Mouse (Mus musculus) stomach, postnatal 0 days (tissue): Measurements from ENCODE around the gene Snph. TPM values are rescaled to one million over a fixed set of nuclear protein-coding genes. Genes with fewer than 3 reads are reported as not detected.

Experiments
- ATAC-seq: fragments of 200-750 bp; cut with Nextera tagmentation; 2 replicates; pipeline ENCODE4 v1.8.0; 2017; ENCODE audit not compliant: low FRiP score, low TSS enrichment
- DNase-seq: peaks from one replicate; pipeline ENCODE4 v3.0.0-alpha.2; 2016; ENCODE audit warnings: low spot score
- H3K27ac ChIP-seq: fragments of 300-500 bp; sonication (generic); replicated peaks from 2 replicates; pipeline ENCODE4 v1.5.1; 2014; ENCODE audit warnings: mild to moderate bottlenecking, control low read depth
- H3K27me3 ChIP-seq: fragments of 300-500 bp; sonication (generic); 2 replicates; pipeline ENCODE4 v1.6.1; 2014; ENCODE audit warnings: low read length; ENCODE audit not compliant: control insufficient read depth, insufficient read depth
- H3K36me3 ChIP-seq: fragments of 300-500 bp; sonication (generic); 2 replicates; pipeline ENCODE4 v1.6.1; 2014; ENCODE audit warnings: low read length, mixed read lengths; ENCODE audit not compliant: control insufficient read depth, insufficient read depth
- H3K4me1 ChIP-seq: fragments of 300-500 bp; sonication (generic); replicated peaks from 2 replicates; pipeline ENCODE4 v1.6.1; 2014; ENCODE audit warnings: antibody characterized with exemption; ENCODE audit not compliant: control insufficient read depth, insufficient read depth
- H3K4me2 ChIP-seq: fragments of 300-500 bp; sonication (generic); replicated peaks from 2 replicates; pipeline ENCODE4 v1.6.1; 2014; ENCODE audit warnings: low read depth, mild to moderate bottlenecking, control low read depth, moderate library complexity
- H3K4me3 ChIP-seq: fragments of 300-500 bp; sonication (generic); 2 replicates; pipeline ENCODE4 v1.5.1; 2014; ENCODE audit warnings: low read depth, low read length, control low read depth
- H3K9ac ChIP-seq: fragments of 300-500 bp; sonication (generic); 2 replicates; pipeline ENCODE4 v1.6.1; 2014; ENCODE audit warnings: mild to moderate bottlenecking, low read length, control low read depth, mixed read lengths
- H3K9me3 ChIP-seq: fragments of 300-500 bp; sonication (generic); 2 replicates; pipeline ENCODE4 v1.6.1; 2016; ENCODE audit warnings: low read length; ENCODE audit not compliant: control insufficient read depth
- CTCF ChIP-seq: IDR thresholded peaks from 2 replicates; pipeline ENCODE4 v1.5.1; 2016; ENCODE audit warnings: antibody characterized with exemption, low read depth, mild to moderate bottlenecking, moderate library complexity
- EP300 ChIP-seq: optimal IDR thresholded peaks from 2 replicates; pipeline ENCODE3; 2016; ENCODE audit warnings: antibody characterized with exemption
- WGBS: fragments of 180-500 bp; shearing (Covaris S2); extraction: QIAGEN DNeasy Blood & Tissue Kit; methylation state at CpG from one replicate; pipeline ENCODE4 v1.1.7; 2014; 5-methylcytosine and 5-hydroxymethylcytosine counted together
- polyA plus RNA-seq: library from polyadenylated mRNA; unstranded; fragments of >200 nt; fragmentation: Nextera tagmentation; extraction: Ambion mirVana; gene quantifications from 2 replicates; pipeline ENCODE4 v1.2.1, GENCODE M21; 2015

Gene Snph
- polyA plus RNA-seq = 0.50 and 0.52 TPM in 2 replicates

GRCm38 (mm10) chr2:151632159-151632814 lies at the start of gene Snph:
TSS of gene Snph (minus strand) at chr2:151632593.
- DNase-seq = peak; percentile 65
- Histone ChIP-seq H3K4me3 (peak within 1 kb of the TSS; percentile 64), H3K4me2 (peak within 1 kb of the TSS; percentile 98), H3K27ac (no peak within 1 kb of the TSS), H3K27me3 (peaks cover 6% of the 10 kb centered on the region; the same call in 1 of the 2 replicates), H3K9ac (peak within 1 kb of the TSS; percentile 66), H3K4me1 (no peaks in the 10 kb centered on the region), H3K36me3 (no peaks in the 10 kb centered on the region), H3K9me3 (no peaks in the 10 kb centered on the region)
- ATAC-seq = peak; percentile 74
- under 1% methylated on average over 40 of the region's 47 CpGs for WGBS
- TF ChIP-seq CTCF = peak; percentile 65
- TF ChIP-seq EP300 = no peak

- Histone ChIP-seq H3K27me3 (no peaks in the 10 kb centered on the region), H3K36me3 (no peaks in the 10 kb centered on the region), H3K9ac (no peak overlapping the region), H3K4me2 (no peak overlapping the region), H3K9me3 (no peaks in the 10 kb centered on the region), H3K4me3 (no peak overlapping the region), H3K27ac (no peak overlapping the region), H3K4me1 (no peaks in the 10 kb centered on the region)
- ATAC-seq = no peak
- no peak for DNase-seq
- TF ChIP-seq EP300 (no peak), CTCF (peak; percentile 49)
- WGBS = 58% methylated on average over 2 of the region's 2 CpGs
Measured at GRCm38 (mm10) chr2:151676234-151676633, 43.8 kb upstream of the Snph start.

DNA sequence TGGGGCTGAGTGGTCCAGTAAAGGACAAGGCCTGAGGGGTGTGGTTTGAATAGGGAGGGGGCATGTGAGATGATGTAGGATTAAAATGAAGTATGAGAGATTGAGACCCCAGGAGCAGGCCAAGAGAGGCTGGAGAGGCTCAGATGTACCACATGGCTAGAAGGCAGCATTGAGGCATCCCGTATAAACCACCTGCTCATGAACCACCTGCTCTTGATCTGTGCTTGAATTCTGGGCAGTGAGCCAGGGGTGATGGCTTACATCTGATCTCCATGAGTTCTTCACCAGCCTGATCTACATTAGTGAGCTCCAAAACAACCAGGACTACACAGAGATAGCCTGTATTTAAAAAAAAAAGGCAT lies 38.6 kb upstream of the Snph start:
- no peak overlapping the region for H3K27ac ChIP-seq
- H3K4me1 ChIP-seq = no peaks in the 10 kb centered on the region
- no peak; the same call in 1 of the 2 replicates for ATAC-seq
- WGBS = 55% methylated on average over 1 of the region's 1 CpGs
- no peaks in the 10 kb centered on the region for H3K36me3 ChIP-seq
- DNase-seq = no peak
- H3K9ac ChIP-seq = no peak overlapping the region
- no peak overlapping the region for H3K4me2 ChIP-seq
- no peaks in the 10 kb centered on the region for H3K9me3 ChIP-seq
- no peak overlapping the region for H3K4me3 ChIP-seq
- TF ChIP-seq CTCF (no peak), EP300 (no peak)
- H3K27me3 ChIP-seq = no peaks in the 10 kb centered on the region

DNA sequence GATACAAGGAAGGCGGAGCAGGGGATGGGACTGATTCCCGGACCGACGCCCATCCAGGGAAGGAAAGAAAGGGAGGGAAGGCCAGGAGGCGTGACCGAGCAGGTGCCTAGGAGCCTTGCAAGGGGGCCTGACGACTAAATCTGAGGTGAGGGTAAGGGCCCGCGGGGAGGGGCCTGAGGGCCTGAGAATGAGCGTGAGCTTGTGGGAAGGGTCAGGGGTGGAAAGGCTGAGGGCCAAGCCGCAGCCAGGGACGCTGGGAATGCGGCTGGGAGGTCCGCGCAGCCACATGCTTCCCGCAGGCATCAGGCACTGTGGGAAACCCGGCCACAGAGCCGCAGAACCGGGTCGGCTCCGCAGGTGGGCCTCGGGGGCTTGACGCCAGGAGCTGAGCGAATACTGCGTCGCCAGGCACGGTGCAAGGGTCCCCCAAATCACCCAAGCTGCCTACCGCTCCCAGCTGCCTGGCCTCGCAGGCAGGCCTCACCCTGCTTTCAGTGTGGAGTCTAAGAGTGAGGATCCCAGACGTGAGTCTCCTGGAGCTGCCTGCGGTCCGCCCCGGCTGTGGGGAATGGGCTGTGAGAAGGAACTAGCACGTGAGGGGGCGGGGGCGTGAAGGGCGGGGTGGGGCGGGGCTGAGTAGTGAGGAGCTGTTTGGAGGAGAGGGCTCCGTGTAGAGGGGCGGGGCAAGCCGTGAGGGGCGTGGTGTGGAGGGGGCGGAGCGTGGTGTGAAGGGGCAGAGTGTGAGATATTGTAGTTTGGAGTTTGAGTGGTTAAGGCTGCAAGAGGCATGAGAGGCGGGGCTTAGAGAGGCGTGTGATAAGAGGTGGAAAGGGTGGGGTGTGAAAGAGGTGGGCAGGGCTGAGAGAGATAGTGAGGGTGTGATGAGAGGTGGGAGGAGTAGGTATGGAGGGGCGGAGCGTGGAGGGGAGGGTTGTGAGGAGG lies 37.9 kb upstream of the Snph start:
- Histone ChIP-seq H3K4me1 (no peaks in the 10 kb centered on the region), H3K9me3 (no peaks in the 10 kb centered on the region), H3K27me3 (no peaks in the 10 kb centered on the region), H3K9ac (no peak overlapping the region), H3K36me3 (no peaks in the 10 kb centered on the region), H3K4me2 (no peak overlapping the region), H3K4me3 (no peak overlapping the region), H3K27ac (no peak overlapping the region)
- peak; percentile 35 for DNase-seq
- WGBS = 36% methylated on average over 48 of the region's 48 CpGs
- TF ChIP-seq EP300 (no peak), CTCF (no peak)
- ATAC-seq = peak; percentile 60

- H3K36me3 ChIP-seq = no peaks in the 10 kb centered on the region
- H3K4me3 ChIP-seq = no peak within 1 kb of the TSS
- H3K27ac ChIP-seq = no peak within 1 kb of the TSS
- DNase-seq (no peak), ATAC-seq (no peak)
- no peak within 1 kb of the TSS for H3K4me2 ChIP-seq
- H3K27me3 ChIP-seq = no peaks in the 10 kb centered on the region
- H3K9me3 ChIP-seq = no peaks in the 10 kb centered on the region
- H3K9ac ChIP-seq = no peak within 1 kb of the TSS
- 73% methylated on average over 3 of the region's 3 CpGs for WGBS
- TF ChIP-seq EP300 (no peak), CTCF (no peak)
- H3K4me1 ChIP-seq = no peaks in the 10 kb centered on the region
Measured at GRCm38 (mm10) chr2:151668433-151668832, 36.0 kb upstream of the Snph start, which contains the start of gene Rad21l. TSS of gene Rad21l (minus strand) at chr2:151668533.

- Histone ChIP-seq H3K27me3 (no peaks in the 10 kb centered on the region), H3K36me3 (no peaks in the 10 kb centered on the region), H3K4me2 (no peak overlapping the region), H3K4me1 (no peaks in the 10 kb centered on the region), H3K9ac (no peak overlapping the region), H3K27ac (no peak overlapping the region), H3K9me3 (no peaks in the 10 kb centered on the region), H3K4me3 (no peak overlapping the region)
- ATAC-seq (no peak), DNase-seq (no peak)
- 59% methylated on average over 1 of the region's 1 CpGs for WGBS
- TF ChIP-seq EP300 (no peak), CTCF (no peak)
Measured at GRCm38 (mm10) chr2:151652053-151652452, 19.7 kb upstream of the Snph start.
